Mouse (Mus musculus) E14TG2a.4 (cell line): ENCODE results near the gene Tmbim6.

Experiments used
- CTCF ChIP-seq: conservative IDR thresholded peaks from 2 replicates; pipeline ENCODE4 v1.5.1; 2014; ENCODE audit warnings: low read length
- NANOG ChIP-seq: IDR thresholded peaks from 2 replicates; pipeline ENCODE4 v1.6.1; 2014; ENCODE audit warnings: borderline replicate concordance, low read length, mixed read lengths
- POU5F1 ChIP-seq: IDR thresholded peaks from 2 replicates; pipeline ENCODE4 v1.6.1; 2014; ENCODE audit warnings: low read length, borderline replicate concordance

GRCm38 (mm10) chr15:99386796-99387195 is 5.9 kb upstream of the Tmbim6 start:
- TF ChIP-seq CTCF (no peak), NANOG (no peak), POU5F1 (no peak)
